Mouse (Mus musculus): ENCODE data around the gene Cuedc2. TPM values are rescaled to one million over a fixed set of nuclear protein-coding genes. Genes with fewer than 3 reads are reported as not detected.

The Cuedc2 gene
- polyA plus RNA-seq, 1 experiment from 2014 or later = 183 TPM

- Histone ChIP-seq H3K4me1 (peaks cover 41% of the 10 kb centered on the region), H3K27me3 (ENCODE audit: low read depth, poor library complexity, severe bottlenecking) (peaks cover 97% of the 10 kb centered on the region), H3K36me3 (no peaks in the 10 kb centered on the region), H3K27ac (no peak overlapping the region), H3K9me3 (replicated peaks) (no peaks in the 10 kb centered on the region), H3K4me3 (no peak overlapping the region)
- no peak for DNase-seq (ENCODE audit: low spot score)
- WGBS = 79% methylated on average over 13 of the region's 13 CpGs
These were observed 15.4 kb downstream of the Cuedc2 start for GRCm38 (mm10) chr19:46322996-46323572.

- Histone ChIP-seq H3K27me3 (ENCODE audit: low read depth, poor library complexity, severe bottlenecking) (peaks cover 100% of the 10 kb centered on the region), H3K36me3 (no peaks in the 10 kb centered on the region), H3K27ac (no peak overlapping the region), H3K4me1 (peaks cover 41% of the 10 kb centered on the region), H3K9me3 (replicated peaks) (no peaks in the 10 kb centered on the region), H3K4me3 (no peak overlapping the region)
- WGBS = 63% methylated on average over 11 of the region's 11 CpGs
- no peak for DNase-seq (ENCODE audit: low spot score)
These were observed 16.1 kb downstream of the Cuedc2 start for GRCm38 (mm10) chr19:46322144-46322995.

GRCm38 (mm10) chr19:46321101-46321943 is 17.2 kb downstream of the Cuedc2 start:
- WGBS = 29% methylated on average over 6 of the region's 6 CpGs

GRCm38 (mm10) chr19:46320076-46320785 is 18.3 kb downstream of the Cuedc2 start:
- WGBS = 86% methylated on average over 8 of the region's 8 CpGs
- no peak for DNase-seq (ENCODE audit: low spot score)
- no peak overlapping the region for H3K27ac ChIP-seq
- H3K36me3 ChIP-seq = no peaks in the 10 kb centered on the region
- H3K9me3 ChIP-seq (replicated peaks) = no peaks in the 10 kb centered on the region
- H3K4me3 ChIP-seq = no peak overlapping the region
- H3K27me3 ChIP-seq (ENCODE audit: low read depth, poor library complexity, severe bottlenecking) = peaks cover 100% of the 10 kb centered on the region
- peaks cover 37% of the 10 kb centered on the region for H3K4me1 ChIP-seq

More at GRCm38 (mm10) chr19:46321101-46321943, 17.2 kb downstream of the Cuedc2 start:
- H3K27me3 ChIP-seq (ENCODE audit: low read depth, poor library complexity, severe bottlenecking) = peaks cover 100% of the 10 kb centered on the region
- DNase-seq (ENCODE audit: low spot score) = no peak
- H3K4me1 ChIP-seq = peaks cover 34% of the 10 kb centered on the region
- no peaks in the 10 kb centered on the region for H3K9me3 ChIP-seq (replicated peaks)
- no peak overlapping the region for H3K27ac ChIP-seq
- H3K36me3 ChIP-seq = no peaks in the 10 kb centered on the region
- peak overlapping the region; percentile 17; the same call in 1 of the 2 replicates for H3K4me3 ChIP-seq

GRCm38 (mm10) chr19:46318586-46319378 is 19.7 kb downstream of the Cuedc2 start:
- Histone ChIP-seq H3K27me3 (ENCODE audit: low read depth, poor library complexity, severe bottlenecking) (peaks cover 100% of the 10 kb centered on the region), H3K4me3 (peak overlapping the region; percentile 26), H3K9me3 (replicated peaks) (no peaks in the 10 kb centered on the region), H3K27ac (no peak overlapping the region), H3K4me1 (peaks cover 44% of the 10 kb centered on the region), H3K36me3 (no peaks in the 10 kb centered on the region)
- DNase-seq (ENCODE audit: low spot score) = peak; percentile 65
- 11% methylated on average over 16 of the region's 16 CpGs for WGBS

GRCm38 (mm10) chr19:46318031-46318471 is 20.5 kb downstream of the Cuedc2 start:
- peak; percentile 38 for DNase-seq (ENCODE audit: low spot score)
- Histone ChIP-seq H3K27me3 (ENCODE audit: low read depth, poor library complexity, severe bottlenecking) (peaks cover 100% of the 10 kb centered on the region), H3K36me3 (no peaks in the 10 kb centered on the region), H3K4me1 (peaks cover 44% of the 10 kb centered on the region), H3K9me3 (replicated peaks) (no peaks in the 10 kb centered on the region), H3K4me3 (peak overlapping the region; percentile 51), H3K27ac (no peak overlapping the region)
- WGBS = 6% methylated on average over 41 of the region's 42 CpGs

- H3K27ac ChIP-seq = peak overlapping the region; percentile 25; the same call in 1 of the 2 replicates
- DNase-seq (ENCODE audit: low spot score) = peak; percentile 53
- peaks cover 46% of the 10 kb centered on the region for H3K4me1 ChIP-seq
These were observed 21.0 kb downstream of the Cuedc2 start for GRCm38 (mm10) chr19:46317546-46317885.

GRCm38 (mm10) chr19:46316846-46317545 is 21.5 kb downstream of the Cuedc2 start:
- Histone ChIP-seq H3K4me3 (peak overlapping the region; percentile 51), H3K4me1 (peaks cover 45% of the 10 kb centered on the region), H3K9me3 (replicated peaks) (no peaks in the 10 kb centered on the region), H3K27ac (no peak overlapping the region), H3K27me3 (ENCODE audit: low read depth, poor library complexity, severe bottlenecking) (peaks cover 99% of the 10 kb centered on the region), H3K36me3 (0 out of 2 replicates have a peak, but pooled peaks cover under 1% of the 10 kb centered on the region)
- no peak for DNase-seq (ENCODE audit: low spot score)
- 27% methylated on average over 15 of the region's 15 CpGs for WGBS

More at GRCm38 (mm10) chr19:46317546-46317885, 21.0 kb downstream of the Cuedc2 start:
- under 1% methylated on average over 48 of the region's 48 CpGs for WGBS
- Histone ChIP-seq H3K9me3 (replicated peaks) (no peaks in the 10 kb centered on the region), H3K36me3 (no peaks in the 10 kb centered on the region), H3K27me3 (ENCODE audit: low read depth, poor library complexity, severe bottlenecking) (peaks cover 100% of the 10 kb centered on the region), H3K4me3 (peak overlapping the region; percentile 51)

- Histone ChIP-seq H3K27me3 (ENCODE audit: low read depth, poor library complexity, severe bottlenecking) (peaks cover 99% of the 10 kb centered on the region), H3K9me3 (replicated peaks) (no peaks in the 10 kb centered on the region), H3K36me3 (peaks cover 10% of the 10 kb centered on the region; the same call in 1 of the 2 replicates), H3K4me1 (peaks cover 35% of the 10 kb centered on the region), H3K4me3 (no peak overlapping the region), H3K27ac (no peak overlapping the region)
- peak; percentile 29 for DNase-seq (ENCODE audit: low spot score)
- whole genome bisulfite sequencing = 49% methylated on average over 12 of the region's 12 CpGs
These were observed 22.5 kb downstream of the Cuedc2 start for GRCm38 (mm10) chr19:46315752-46316610.

- Histone ChIP-seq H3K27me3 (ENCODE audit: low read depth, poor library complexity, severe bottlenecking) (peaks cover 99% of the 10 kb centered on the region), H3K4me3 (no peak overlapping the region), H3K27ac (no peak overlapping the region), H3K9me3 (replicated peaks) (no peaks in the 10 kb centered on the region), H3K36me3 (peaks cover 17% of the 10 kb centered on the region), H3K4me1 (peaks cover 35% of the 10 kb centered on the region)
- peak; percentile 30 for DNase-seq (ENCODE audit: low spot score)
- WGBS = 44% methylated on average over 14 of the region's 14 CpGs
These were observed 23.4 kb downstream of the Cuedc2 start for GRCm38 (mm10) chr19:46314872-46315742.
